Mouse (Mus musculus) urinary bladder, adult 2 months (tissue): Measurements from ENCODE around the gene Mcidas. TPM values are rescaled to one million over a fixed set of nuclear protein-coding genes. Genes with fewer than 3 reads are reported as not detected.
"Not testable (repeated sequence)": the region's sequence is repeated elsewhere in the genome, so short reads cannot be mapped to it uniquely, and the experiment has no call there.

Source experiments
- DNase-seq: peaks from one replicate; pipeline ENCODE4 v3.0.0; 2022; ENCODE audit warnings: low spot score
- polyA plus RNA-seq: library from polyadenylated mRNA; depleted of rRNA; stranded (reverse); fragments of >200 nt; gene quantifications from 2 replicates; pipeline ENCODE4 v1.2.3, GENCODE M21; 2012; rRNA removed

The Mcidas gene
- polyA plus RNA-seq, 1 experiment, result 0.14 TPM

- DNase-seq, result not testable (repeated sequence)
Measured at GRCm38 (mm10) chr13:113013174-113013953, 19.7 kb downstream of the Mcidas start.

GRCm38 (mm10) chr13:113021521-113021920 lies 27.9 kb downstream of the Mcidas start:
- no peak for DNase-seq

- DNase-seq, result no peak
Measured at GRCm38 (mm10) chr13:113022467-113022866, 28.8 kb downstream of the Mcidas start.

- no peak for DNase-seq
Measured at GRCm38 (mm10) chr13:113023274-113024143, 29.9 kb downstream of the Mcidas start.

- DNase-seq, result no peak
Measured at GRCm38 (mm10) chr13:113031351-113031750, 37.7 kb downstream of the Mcidas start.

- no peak for DNase-seq
Measured at GRCm38 (mm10) chr13:113031792-113032571, 38.3 kb downstream of the Mcidas start.

- no peak for DNase-seq
Measured at GRCm38 (mm10) chr13:113032831-113033230, 39.2 kb downstream of the Mcidas start.

GRCm38 (mm10) chr13:113034271-113034886 lies 40.7 kb downstream of the Mcidas start:
- DNase-seq, result no peak

- peak; percentile 41 for DNase-seq
Measured at GRCm38 (mm10) chr13:113034950-113035421, 41.3 kb downstream of the Mcidas start, which contains the start of gene Cdc20b. TSS of gene Cdc20b (plus strand) at chr13:113035111.

- DNase-seq, result no peak
Measured at GRCm38 (mm10) chr13:113035852-113036251, 42.2 kb downstream of the Mcidas start.

GRCm38 (mm10) chr13:113044876-113045275 lies 51.2 kb downstream of the Mcidas start:
- no peak for DNase-seq

GRCm38 (mm10) chr13:113045458-113046110 lies 51.9 kb downstream of the Mcidas start:
- no peak for DNase-seq

- DNase-seq, result no peak
Measured at GRCm38 (mm10) chr13:113046211-113046883, 52.7 kb downstream of the Mcidas start, which contains the start of gene Gpx8. TSS of gene Gpx8 (minus strand) at chr13:113046410.

GRCm38 (mm10) chr13:113047018-113047417 lies 53.4 kb downstream of the Mcidas start:
- DNase-seq, result no peak

GRCm38 (mm10) chr13:113047647-113048046 lies 54.0 kb downstream of the Mcidas start:
- no peak for DNase-seq

Other genes with a start within 250 kb of the Mcidas start
- 139 and 141 TPM in 2 replicates for gene Plpp1, start 193.1 kb upstream of the Mcidas start, polyA plus RNA-seq
- gene Mtrex, start 66.4 kb upstream of the Mcidas start, polyA plus RNA-seq, result 35.2 and 36.1 TPM in 2 replicates
- gene Dhx29, start 66.4 kb upstream of the Mcidas start, polyA plus RNA-seq, result 9.8 and 10.6 TPM in 2 replicates
- gene Ccno, start 6.0 kb upstream of the Mcidas start, polyA plus RNA-seq, result 0.57 and 0.67 TPM in 2 replicates
- not detected in 2 replicates for gene Cdc20b, start 41.3 kb downstream of the Mcidas start, polyA plus RNA-seq
- gene Gpx8, start 52.6 kb downstream of the Mcidas start, polyA plus RNA-seq, result 105 and 114 TPM in 2 replicates
- gene Gzma, start 107.1 kb downstream of the Mcidas start, polyA plus RNA-seq, result 4.0 and 5.1 TPM in 2 replicates
- gene Esm1, start 215.8 kb downstream of the Mcidas start, polyA plus RNA-seq, result 2.5 and 2.6 TPM in 2 replicates
- 0.07 and 0.23 TPM in 2 replicates for gene Gzmk, start 232.1 kb downstream of the Mcidas start, polyA plus RNA-seq